Mouse (Mus musculus): ENCODE measurements at regions not wholly inside any gene's neighbourhood (a gene's known extent, or its start where the extent isn't known, plus 50 kb on each side); places are given as distances from the start of the nearest gene placed in this dataset.

- H3K4me1 ChIP-seq (replicated peaks; ENCODE audit: control insufficient read depth, insufficient read depth, low read length) = no peaks in the 10 kb centered on the region
- H3K36me3 ChIP-seq (ENCODE audit: control insufficient read depth, insufficient read depth, low read length) = no peaks in the 10 kb centered on the region
- no peak overlapping the region for H3K27ac ChIP-seq (ENCODE audit: low read depth, low read length)
- H3K4me2 ChIP-seq (ENCODE audit: low read depth, low read length, severe bottlenecking) = no peak overlapping the region
- H3K27me3 ChIP-seq (ENCODE audit: control insufficient read depth, insufficient read depth, low read length) = no peaks in the 10 kb centered on the region
- 90% methylated on average over 5 of the region's 5 CpGs for WGBS
- DNase-seq (ENCODE audit: low spot score) (no peak), ATAC-seq (replicated peaks; ENCODE audit: low FRiP score) (no peak)
- H3K4me3 ChIP-seq (ENCODE audit: low read depth, low read length) = no peak overlapping the region
- no peaks in the 10 kb centered on the region for H3K9me3 ChIP-seq (ENCODE audit: control insufficient read depth, low read length)
- H3K9ac ChIP-seq (ENCODE audit: low read length) = no peak overlapping the region
These were observed 84.6 kb upstream of the Ptgfrn start for GRCm38 (mm10) chr3:101194725-101195124.

DNA sequence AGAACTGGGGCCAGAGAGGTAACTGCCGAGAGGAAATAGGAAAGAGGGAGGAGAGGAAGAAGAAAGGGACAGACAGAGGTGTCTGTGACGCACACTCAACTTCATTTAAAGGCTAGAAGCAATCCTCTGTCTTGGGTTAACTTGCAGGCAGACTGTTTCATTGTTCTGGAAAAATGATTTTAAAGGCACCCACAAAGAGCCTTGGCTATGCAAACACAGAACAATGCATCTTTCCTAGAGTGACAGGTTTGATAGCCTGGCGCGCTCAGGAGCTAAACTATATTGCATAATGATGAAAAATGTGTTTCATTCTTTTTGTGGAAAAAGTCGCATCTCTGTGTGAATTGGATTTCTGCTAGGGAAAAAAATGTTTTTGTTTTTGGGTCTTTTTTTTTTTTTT lies 84.2 kb upstream of the Ptgfrn start:
- H3K4me1 ChIP-seq (replicated peaks; ENCODE audit: control insufficient read depth, insufficient read depth, low read length) = no peaks in the 10 kb centered on the region
- no peaks in the 10 kb centered on the region for H3K9me3 ChIP-seq (ENCODE audit: control insufficient read depth, low read length)
- no peak for DNase-seq (ENCODE audit: low spot score)
- no peak for ATAC-seq (replicated peaks; ENCODE audit: low FRiP score)
- H3K4me3 ChIP-seq (ENCODE audit: low read depth, low read length) = no peak overlapping the region
- no peaks in the 10 kb centered on the region for H3K27me3 ChIP-seq (ENCODE audit: control insufficient read depth, insufficient read depth, low read length)
- WGBS = 78% methylated on average over 5 of the region's 5 CpGs
- no peak overlapping the region for H3K4me2 ChIP-seq (ENCODE audit: low read depth, low read length, severe bottlenecking)
- no peak overlapping the region for H3K27ac ChIP-seq (ENCODE audit: low read depth, low read length)
- H3K9ac ChIP-seq (ENCODE audit: low read length) = no peak overlapping the region
- H3K36me3 ChIP-seq (ENCODE audit: control insufficient read depth, insufficient read depth, low read length) = no peaks in the 10 kb centered on the region

- DNase-seq (ENCODE audit: low spot score) (no peak), ATAC-seq (replicated peaks; ENCODE audit: low FRiP score) (no peak)
- H3K4me3 ChIP-seq (ENCODE audit: low read depth, low read length) = no peak overlapping the region
- no peaks in the 10 kb centered on the region for H3K36me3 ChIP-seq (ENCODE audit: control insufficient read depth, insufficient read depth, low read length)
- no peak overlapping the region for H3K27ac ChIP-seq (ENCODE audit: low read depth, low read length)
- H3K27me3 ChIP-seq (ENCODE audit: control insufficient read depth, insufficient read depth, low read length) = no peaks in the 10 kb centered on the region
- H3K9ac ChIP-seq (ENCODE audit: low read length) = no peak overlapping the region
- H3K4me1 ChIP-seq (replicated peaks; ENCODE audit: control insufficient read depth, insufficient read depth, low read length) = no peaks in the 10 kb centered on the region
- no peak overlapping the region for H3K4me2 ChIP-seq (ENCODE audit: low read depth, low read length, severe bottlenecking)
- WGBS = 71% methylated on average over 7 of the region's 7 CpGs
- H3K9me3 ChIP-seq (ENCODE audit: control insufficient read depth, low read length) = no peaks in the 10 kb centered on the region
These were observed 81.4 kb upstream of the Ptgfrn start for GRCm38 (mm10) chr3:101191298-101191986.

GRCm38 (mm10) chr3:101181958-101182357 lies 71.9 kb upstream of the Ptgfrn start:
- H3K36me3 ChIP-seq (ENCODE audit: control insufficient read depth, insufficient read depth, low read length) = no peaks in the 10 kb centered on the region
- H3K9me3 ChIP-seq (ENCODE audit: control insufficient read depth, low read length) = no peaks in the 10 kb centered on the region
- no peaks in the 10 kb centered on the region for H3K4me1 ChIP-seq (replicated peaks; ENCODE audit: control insufficient read depth, insufficient read depth, low read length)
- H3K27ac ChIP-seq (ENCODE audit: low read depth, low read length) = no peak overlapping the region
- WGBS = 91% methylated on average over 11 of the region's 11 CpGs
- no peak overlapping the region for H3K4me2 ChIP-seq (ENCODE audit: low read depth, low read length, severe bottlenecking)
- H3K27me3 ChIP-seq (ENCODE audit: control insufficient read depth, insufficient read depth, low read length) = no peaks in the 10 kb centered on the region
- ATAC-seq (replicated peaks; ENCODE audit: low FRiP score) = no peak
- DNase-seq (ENCODE audit: low spot score) = no peak
- H3K9ac ChIP-seq (ENCODE audit: low read length) = no peak overlapping the region
- H3K4me3 ChIP-seq (ENCODE audit: low read depth, low read length) = no peak overlapping the region

DNA sequence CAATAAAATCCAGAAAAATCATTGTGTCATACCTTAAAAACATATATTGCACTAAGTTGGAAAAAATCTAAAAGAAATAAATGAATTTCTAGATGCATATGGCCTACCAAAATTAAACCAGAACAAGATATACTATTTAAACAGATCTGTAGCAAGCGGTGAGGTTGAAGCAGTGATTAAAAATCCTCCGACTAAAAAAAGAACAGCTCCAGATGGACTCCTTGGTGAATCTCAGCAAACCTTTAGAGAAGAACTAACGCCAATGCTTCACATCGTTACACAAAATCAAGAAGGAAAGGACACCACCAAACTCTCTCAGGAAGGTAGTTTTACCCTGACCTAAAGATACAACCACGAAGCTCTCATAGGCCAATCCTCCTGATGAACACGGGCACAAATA lies 63.9 kb upstream of the Ptgfrn start:
- Histone ChIP-seq H3K4me1 (replicated peaks; ENCODE audit: control insufficient read depth, insufficient read depth, low read length) (no peaks in the 10 kb centered on the region), H3K4me3 (ENCODE audit: low read depth, low read length) (no peak overlapping the region), H3K27me3 (ENCODE audit: control insufficient read depth, insufficient read depth, low read length) (no peaks in the 10 kb centered on the region), H3K4me2 (ENCODE audit: low read depth, low read length, severe bottlenecking) (no peak overlapping the region), H3K9me3 (ENCODE audit: control insufficient read depth, low read length) (no peaks in the 10 kb centered on the region), H3K9ac (ENCODE audit: low read length) (no peak overlapping the region), H3K36me3 (ENCODE audit: control insufficient read depth, insufficient read depth, low read length) (no peaks in the 10 kb centered on the region), H3K27ac (ENCODE audit: low read depth, low read length) (no peak overlapping the region)
- ATAC-seq (replicated peaks; ENCODE audit: low FRiP score) (no peak), DNase-seq (ENCODE audit: low spot score) (no peak)
- 90% methylated on average over 6 of the region's 6 CpGs for WGBS

GRCm38 (mm10) chr3:101170037-101171019 lies 60.2 kb upstream of the Ptgfrn start:
- Histone ChIP-seq H3K9ac (ENCODE audit: low read length) (no peak overlapping the region), H3K4me1 (replicated peaks; ENCODE audit: control insufficient read depth, insufficient read depth, low read length) (no peaks in the 10 kb centered on the region), H3K36me3 (ENCODE audit: control insufficient read depth, insufficient read depth, low read length) (no peaks in the 10 kb centered on the region), H3K4me2 (ENCODE audit: low read depth, low read length, severe bottlenecking) (no peak overlapping the region), H3K27ac (ENCODE audit: low read depth, low read length) (no peak overlapping the region), H3K4me3 (ENCODE audit: low read depth, low read length) (no peak overlapping the region), H3K27me3 (ENCODE audit: control insufficient read depth, insufficient read depth, low read length) (no peaks in the 10 kb centered on the region), H3K9me3 (ENCODE audit: control insufficient read depth, low read length) (no peaks in the 10 kb centered on the region)
- WGBS = 87% methylated on average over 15 of the region's 15 CpGs
- DNase-seq (ENCODE audit: low spot score) = no peak
- ATAC-seq (replicated peaks; ENCODE audit: low FRiP score) = no peak

DNA sequence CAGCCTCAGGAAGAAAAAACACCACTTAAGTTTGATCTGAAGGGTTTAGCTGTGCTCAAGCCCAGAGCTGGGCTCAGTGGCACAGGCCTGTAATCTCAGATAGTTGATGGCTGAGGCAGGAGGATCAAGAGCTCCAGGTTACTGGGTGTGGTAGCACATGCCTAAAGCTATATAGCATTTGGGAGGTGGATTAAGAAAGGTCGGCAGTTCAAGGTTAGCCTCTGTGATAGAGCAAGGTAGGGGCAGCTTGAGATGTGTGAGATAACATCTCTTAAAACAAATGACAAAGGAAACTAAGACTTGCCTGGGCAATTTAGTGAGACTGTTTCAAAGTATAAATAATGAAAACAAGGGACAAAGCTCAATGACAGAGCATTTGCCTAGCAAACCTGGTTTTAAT lies 56.9 kb upstream of the Ptgfrn start:
- H3K4me3 ChIP-seq (ENCODE audit: low read depth, low read length) = no peak overlapping the region
- DNase-seq (ENCODE audit: low spot score) (no peak), ATAC-seq (replicated peaks; ENCODE audit: low FRiP score) (no peak)
- H3K27me3 ChIP-seq (ENCODE audit: control insufficient read depth, insufficient read depth, low read length) = no peaks in the 10 kb centered on the region
- H3K4me2 ChIP-seq (ENCODE audit: low read depth, low read length, severe bottlenecking) = no peak overlapping the region
- no peak overlapping the region for H3K9ac ChIP-seq (ENCODE audit: low read length)
- no peaks in the 10 kb centered on the region for H3K9me3 ChIP-seq (ENCODE audit: control insufficient read depth, low read length)
- no peaks in the 10 kb centered on the region for H3K36me3 ChIP-seq (ENCODE audit: control insufficient read depth, insufficient read depth, low read length)
- peaks cover under 1% of the 10 kb centered on the region; the same call in 1 of the 2 replicates for H3K4me1 ChIP-seq (replicated peaks; ENCODE audit: control insufficient read depth, insufficient read depth, low read length)
- no peak overlapping the region for H3K27ac ChIP-seq (ENCODE audit: low read depth, low read length)
- WGBS = 91% methylated on average over 1 of the region's 1 CpGs

- 91% methylated on average over 7 of the region's 7 CpGs for WGBS
- Histone ChIP-seq H3K4me1 (replicated peaks; ENCODE audit: control insufficient read depth, insufficient read depth, low read length) (peaks cover 5% of the 10 kb centered on the region; the same call in 1 of the 2 replicates), H3K9ac (ENCODE audit: low read length) (no peak overlapping the region), H3K27ac (ENCODE audit: low read depth, low read length) (no peak overlapping the region), H3K4me2 (ENCODE audit: low read depth, low read length, severe bottlenecking) (no peak overlapping the region), H3K36me3 (ENCODE audit: control insufficient read depth, insufficient read depth, low read length) (no peaks in the 10 kb centered on the region), H3K9me3 (ENCODE audit: control insufficient read depth, low read length) (no peaks in the 10 kb centered on the region), H3K4me3 (ENCODE audit: low read depth, low read length) (no peak overlapping the region), H3K27me3 (ENCODE audit: control insufficient read depth, insufficient read depth, low read length) (no peaks in the 10 kb centered on the region)
- DNase-seq (ENCODE audit: low spot score) (no peak), ATAC-seq (replicated peaks; ENCODE audit: low FRiP score) (no peak)
These were observed 56.5 kb upstream of the Ptgfrn start for GRCm38 (mm10) chr3:101166580-101166979.

All from forebrain, embryonic 11.5 days (tissue).